Mouse (Mus musculus): ENCODE measurements around the gene Pfkfb4. TPM values are rescaled to one million over a fixed set of nuclear protein-coding genes. Genes with fewer than 3 reads are reported as not detected.

Gene Pfkfb4
- polyA plus RNA-seq, 1 experiment: 48.3 TPM

DNA sequence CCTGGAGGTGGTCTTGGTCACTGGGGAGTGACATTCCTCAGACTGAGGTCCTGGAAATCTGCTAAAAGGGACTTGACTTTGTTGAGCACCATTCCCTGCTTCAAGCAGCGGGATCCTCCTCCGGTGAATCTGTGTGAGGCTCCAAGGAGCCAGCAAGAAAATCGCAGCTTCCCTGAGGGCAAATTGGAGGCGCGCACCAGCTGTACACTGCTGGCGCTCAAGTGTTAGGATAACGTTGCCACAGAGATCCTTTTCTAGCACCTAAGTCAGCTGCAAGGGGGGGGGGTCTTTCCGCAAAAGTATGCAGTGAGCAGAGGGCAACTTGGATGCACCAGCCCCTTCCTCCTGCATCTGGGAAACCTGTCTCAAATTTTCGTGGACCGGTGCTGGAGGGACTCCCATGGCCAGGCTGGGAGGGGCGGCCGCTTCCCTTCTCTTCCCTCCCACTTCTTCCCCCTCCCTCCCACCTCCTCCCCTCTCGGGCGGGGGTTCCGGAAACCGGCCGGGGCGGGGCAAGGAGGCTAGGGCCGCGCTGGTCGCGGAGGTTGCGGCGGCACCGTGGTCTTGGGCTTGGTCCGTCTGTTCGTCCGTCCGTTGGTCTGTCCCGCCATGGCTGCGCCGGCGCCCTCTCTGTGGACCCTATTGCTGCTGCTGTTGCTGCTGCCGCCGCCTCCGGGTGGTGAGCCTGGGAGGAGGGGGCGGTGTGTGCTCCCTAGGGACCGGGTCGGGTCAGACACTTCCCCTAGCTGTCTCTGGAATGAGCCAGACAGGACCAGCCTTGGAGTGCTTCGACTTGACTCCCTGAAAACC is 46.7 kb downstream of the Pfkfb4 start, which contains the start of gene Shisa5:
Gene Shisa5 (plus strand): TSS at position 480 of the 810 bp plus-strand sequence.
- DNase-seq (ENCODE audit: low read depth): no peak

DNA sequence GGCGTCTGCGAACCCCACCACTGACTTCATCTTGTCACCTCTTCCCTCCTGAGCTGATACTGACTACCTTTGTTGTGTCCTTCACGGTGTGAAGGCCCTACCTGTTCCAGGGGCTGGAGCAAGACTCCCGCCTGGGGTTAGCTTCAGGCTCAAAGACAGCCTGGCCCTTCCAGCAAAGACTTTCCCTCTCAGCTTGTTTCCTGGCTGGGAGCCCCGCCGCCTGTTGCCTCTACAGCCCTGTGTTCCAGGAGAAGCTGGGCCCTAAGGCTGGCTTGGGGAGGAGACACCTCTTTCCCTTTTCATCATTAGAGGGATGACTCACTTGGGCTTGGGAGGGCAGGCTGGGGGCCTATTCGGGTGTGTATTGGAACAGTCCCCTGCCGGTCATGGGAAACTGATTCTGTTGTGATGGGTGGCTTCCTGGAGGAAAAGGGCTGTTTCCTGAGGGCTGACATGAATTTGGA is 47.4 kb downstream of the Pfkfb4 start:
- no peak for DNase-seq (ENCODE audit: low read depth)

GRCm38 (mm10) chr9:109039681-109040080 is 48.1 kb downstream of the Pfkfb4 start:
- no peak for DNase-seq (ENCODE audit: low read depth)

GRCm38 (mm10) chr9:109040216-109040615 is 48.6 kb downstream of the Pfkfb4 start:
- DNase-seq (ENCODE audit: low read depth): no peak

DNA sequence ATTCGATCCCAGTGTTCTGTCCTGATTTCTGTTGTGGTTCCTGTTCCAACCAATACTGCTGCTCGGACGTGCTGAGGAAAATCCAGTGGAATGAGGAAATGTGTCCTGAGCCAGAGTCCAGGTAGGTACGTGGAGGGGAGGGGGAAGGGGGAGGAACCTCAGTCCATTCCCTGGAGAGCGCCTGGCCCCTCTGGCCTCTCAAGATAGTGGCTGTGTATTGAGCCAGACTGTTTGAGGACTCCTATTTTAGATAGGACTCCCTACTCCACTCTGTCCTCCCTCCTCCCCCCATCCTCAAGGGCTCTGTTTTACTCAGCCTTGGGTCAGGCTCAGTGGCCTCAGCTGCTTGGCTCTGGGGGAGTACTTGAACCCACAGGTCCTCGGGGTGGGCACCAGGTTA is 49.3 kb downstream of the Pfkfb4 start:
- DNase-seq (ENCODE audit: low read depth): no peak

- DNase-seq (ENCODE audit: low read depth): no peak
Measured at GRCm38 (mm10) chr9:109041351-109041750, 49.8 kb downstream of the Pfkfb4 start.

GRCm38 (mm10) chr9:109046306-109046705 is 54.7 kb downstream of the Pfkfb4 start:
- no peak for DNase-seq (ENCODE audit: low read depth)

DNA sequence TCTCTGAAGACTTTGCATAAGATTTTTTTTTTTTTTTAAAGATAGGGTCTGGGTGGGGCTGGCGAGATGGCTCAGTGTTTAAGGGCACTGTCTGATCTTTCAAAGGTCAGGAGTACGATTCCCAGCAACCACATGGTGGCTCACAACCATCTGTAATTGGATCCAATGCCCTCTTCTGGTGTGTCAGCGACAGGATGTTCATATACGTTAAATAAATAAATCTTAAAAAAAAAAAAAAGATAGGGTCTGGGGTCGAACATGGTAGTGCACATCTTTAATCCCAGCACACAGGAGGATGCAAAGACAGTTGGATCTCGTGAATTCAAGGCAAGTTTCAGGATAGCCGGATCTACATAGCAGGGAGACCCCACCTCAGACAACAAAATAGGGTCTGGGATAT is 57.7 kb downstream of the Pfkfb4 start:
- no peak for DNase-seq (ENCODE audit: low read depth)

DNA sequence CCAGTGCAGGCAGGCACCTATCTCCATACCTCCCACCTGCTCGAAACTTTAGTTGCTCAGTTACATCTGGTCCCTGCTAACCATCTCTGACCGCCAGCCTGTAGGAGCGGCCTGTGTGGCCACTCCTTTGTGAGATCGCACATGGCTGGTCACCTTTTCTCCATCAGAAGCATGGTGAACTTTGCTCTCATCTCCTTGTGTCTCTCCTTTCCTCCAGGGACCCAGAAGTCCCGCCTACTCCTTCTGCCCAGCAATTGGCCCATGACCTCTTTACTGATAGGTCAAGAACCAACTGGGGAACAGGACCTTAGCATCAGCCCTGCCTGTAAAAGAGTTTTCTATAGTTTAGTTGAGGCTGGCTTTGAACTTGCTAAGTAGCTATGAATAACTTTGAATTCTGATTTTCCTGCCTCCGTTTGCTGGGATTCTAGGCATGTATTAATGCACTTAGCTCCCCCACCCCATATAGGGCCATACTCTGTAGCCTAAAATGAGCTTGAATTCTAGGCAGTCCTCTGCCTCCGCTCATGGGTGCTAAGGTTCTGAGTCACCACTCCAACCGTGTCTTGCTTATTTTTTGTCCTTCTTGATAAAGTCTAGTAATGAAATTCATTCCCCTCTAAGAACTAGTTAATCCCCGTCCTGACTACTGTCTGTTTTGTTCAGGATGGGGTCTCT is 58.6 kb downstream of the Pfkfb4 start:
- DNase-seq (ENCODE audit: low read depth): no peak

- DNase-seq (ENCODE audit: low read depth): no peak
Measured at GRCm38 (mm10) chr9:109050674-109050997, 59.1 kb downstream of the Pfkfb4 start.

DNA sequence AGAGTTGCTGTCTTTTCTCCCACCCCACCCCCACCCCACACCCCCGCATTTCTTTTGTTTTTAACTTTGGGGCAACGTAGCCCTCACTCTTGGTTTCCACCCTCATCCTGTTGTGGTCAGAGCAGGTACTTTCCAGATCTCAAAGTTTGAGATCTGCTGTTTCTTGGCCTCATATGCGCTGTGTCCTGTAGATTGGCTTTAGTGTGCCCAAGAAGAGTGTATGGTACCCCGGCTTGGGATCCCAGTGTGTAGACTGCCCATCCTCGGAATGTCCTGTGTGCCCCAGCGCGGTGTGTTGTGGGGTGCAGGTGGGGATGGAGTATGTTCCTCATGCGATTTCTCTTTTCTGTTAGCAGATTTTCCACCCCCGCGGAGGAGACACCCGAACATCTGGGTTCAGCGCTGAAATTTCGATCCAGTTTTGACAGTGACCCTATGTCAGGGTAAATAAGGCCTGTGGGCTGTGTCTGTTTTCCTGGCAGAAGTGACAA is 59.5 kb downstream of the Pfkfb4 start:
- DNase-seq (ENCODE audit: low read depth): no peak

GRCm38 (mm10) chr9:109051651-109052489 is 60.3 kb downstream of the Pfkfb4 start:
- DNase-seq (ENCODE audit: low read depth): no peak

DNA sequence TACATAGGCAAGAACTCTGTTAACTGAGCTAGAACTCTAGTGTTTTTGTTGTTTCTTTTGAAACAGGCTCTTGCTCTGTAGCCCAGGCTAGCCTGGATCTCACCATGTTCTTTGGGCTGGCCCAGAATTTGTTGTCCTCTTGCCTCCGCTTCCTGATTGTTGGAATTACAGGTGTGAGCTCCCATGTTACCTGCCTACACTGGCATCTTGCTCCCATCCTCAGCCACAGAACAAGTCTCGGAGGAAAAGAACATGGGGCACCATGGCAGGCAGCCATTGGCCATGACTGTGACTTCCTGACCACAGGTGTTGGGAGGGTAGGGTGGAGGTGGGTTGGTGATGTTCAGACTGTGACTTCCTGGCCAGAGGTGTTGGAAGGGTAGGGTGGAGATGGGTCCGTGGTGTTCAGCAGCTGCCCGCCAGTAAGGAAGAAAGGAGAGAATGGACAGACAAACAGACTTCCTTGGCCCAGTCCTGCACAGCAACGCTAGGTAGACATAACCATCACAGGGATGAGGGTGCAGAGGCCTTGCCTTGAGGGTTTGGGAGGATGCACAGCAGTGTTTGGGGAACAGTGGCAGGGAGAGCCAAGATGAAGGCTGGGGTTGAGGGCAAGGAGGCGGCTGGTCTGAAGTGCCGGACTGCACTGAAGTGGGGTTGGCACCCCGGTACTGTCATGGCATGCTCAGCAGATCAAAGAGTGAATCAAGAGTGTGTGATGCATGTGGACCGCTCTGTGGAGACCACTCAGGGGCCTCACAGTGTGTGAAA is 61.1 kb downstream of the Pfkfb4 start:
- DNase-seq (ENCODE audit: low read depth): no peak

DNA sequence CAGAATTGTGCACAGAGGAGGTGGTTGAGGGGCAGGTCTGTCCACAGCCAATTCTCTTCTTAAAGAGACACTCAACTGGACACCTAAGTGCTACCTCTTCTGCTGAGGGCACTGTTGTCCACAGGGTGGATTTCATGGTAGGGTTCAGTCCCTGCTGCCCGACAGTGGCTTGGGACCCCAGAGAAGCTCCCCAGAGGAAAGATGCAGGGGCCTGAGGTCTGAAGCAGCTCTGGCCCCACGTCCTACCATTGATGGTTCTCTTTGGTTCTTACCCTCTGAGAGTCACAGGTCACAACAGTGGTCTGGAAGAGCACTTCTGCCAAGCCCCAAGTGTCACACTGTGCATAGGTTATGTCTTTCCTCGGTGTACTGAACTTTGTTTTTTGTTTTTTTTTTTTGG is 61.8 kb downstream of the Pfkfb4 start:
- no peak for DNase-seq (ENCODE audit: low read depth)

DNA sequence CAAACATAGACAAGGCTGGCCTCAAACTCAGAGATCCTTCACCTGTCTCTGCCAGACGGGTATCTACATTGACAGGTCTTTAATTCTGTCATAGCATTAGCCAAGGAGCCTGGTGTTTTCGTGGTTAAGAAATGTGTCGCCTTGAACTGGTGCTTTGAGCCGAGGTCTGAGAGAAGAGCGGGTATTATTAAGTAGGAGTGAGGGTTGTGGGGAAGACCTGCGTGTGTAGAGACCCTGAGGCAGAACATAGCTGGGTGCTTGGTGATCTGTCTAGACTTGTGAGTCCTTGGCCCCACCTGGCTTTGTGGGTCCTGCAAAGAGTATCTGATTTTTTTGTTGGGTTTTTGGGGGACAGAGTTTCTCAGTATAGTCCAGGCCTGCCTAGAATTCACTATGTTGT is 62.3 kb downstream of the Pfkfb4 start:
- no peak for DNase-seq (ENCODE audit: low read depth)

- peak; percentile 47 for DNase-seq (ENCODE audit: low read depth)
Measured at GRCm38 (mm10) chr9:109054712-109055111, 63.1 kb downstream of the Pfkfb4 start.

DNA sequence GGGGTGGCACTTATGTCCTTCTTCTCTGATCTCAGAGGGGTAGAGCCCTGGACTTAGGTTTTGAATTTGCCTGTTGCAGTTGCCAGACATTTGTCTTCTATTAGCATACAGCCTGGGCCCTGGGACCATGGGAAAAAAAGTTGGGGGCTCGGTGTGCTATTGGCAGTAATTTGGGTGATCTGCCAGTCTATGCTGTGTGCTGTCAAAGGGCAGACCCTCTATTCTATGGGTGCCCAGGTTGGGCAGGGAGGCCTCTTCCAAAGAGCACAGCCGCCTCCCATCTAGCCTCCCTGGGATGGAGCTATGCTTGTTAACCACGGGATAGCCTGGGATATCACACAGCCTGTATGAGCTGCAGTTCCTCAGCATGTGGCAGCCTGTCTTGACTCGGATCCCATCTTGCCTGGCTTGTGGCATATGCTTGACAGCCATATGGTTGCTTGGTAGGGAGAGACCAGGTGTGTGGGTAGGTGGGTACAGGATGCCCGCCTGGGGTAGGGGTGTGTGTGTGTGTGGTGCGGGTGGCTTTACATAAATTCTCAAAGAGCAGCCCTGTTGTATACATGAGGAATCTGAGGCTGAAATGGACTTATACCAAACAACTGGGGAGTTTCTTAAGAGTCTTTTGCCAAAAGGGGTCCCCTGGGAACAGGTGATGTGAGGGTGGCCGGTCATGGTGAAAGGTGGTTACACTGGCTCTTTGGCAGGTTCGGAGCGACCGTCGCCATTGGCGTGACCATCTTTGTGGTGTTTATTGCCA is 63.9 kb downstream of the Pfkfb4 start:
- DNase-seq (ENCODE audit: low read depth): no peak

- DNase-seq (ENCODE audit: low read depth): no peak
Measured at GRCm38 (mm10) chr9:109056081-109056690, 64.6 kb downstream of the Pfkfb4 start.

DNA sequence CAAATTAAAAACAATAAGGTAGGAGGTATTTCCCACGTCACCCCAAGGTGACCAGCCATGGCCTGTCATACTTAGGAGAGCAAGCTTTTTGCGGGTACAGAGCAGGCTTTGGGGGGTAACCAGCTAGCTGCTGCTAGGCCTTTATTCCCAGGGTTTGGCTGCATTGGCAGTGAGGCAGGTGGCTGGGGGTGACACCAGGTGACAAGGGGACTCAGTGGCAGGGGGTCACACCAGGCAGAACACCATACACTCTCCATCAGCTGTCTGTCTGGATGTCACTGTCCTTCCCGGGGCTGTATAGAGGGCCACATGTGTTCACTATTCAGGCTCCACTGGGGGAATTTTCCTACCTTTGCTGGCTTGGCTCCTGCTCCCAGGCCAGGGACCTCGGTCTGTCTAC is 65.3 kb downstream of the Pfkfb4 start:
- DNase-seq (ENCODE audit: low read depth): no peak

GRCm38 (mm10) chr9:109057543-109057942 is 66.0 kb downstream of the Pfkfb4 start:
- DNase-seq (ENCODE audit: low read depth): no peak

Measured in gonadal fat pad, adult 2 months (tissue).